Mouse (Mus musculus) inflammation-experienced regulatory T-cells (primary cell): ENCODE measurements around the gene Olfr465-ps1. TPM values are rescaled to one million over a fixed set of nuclear protein-coding genes. Genes with fewer than 3 reads are reported as not detected.

Experiments
- polyA plus RNA-seq, 2 experiments: library from polyadenylated mRNA; unstranded; fragments of 100-300 nt; shearing (Covaris generic); gene quantifications; one replicate each; pipeline ENCODE4 v1.2.1; 2017

Gene Olfr465-ps1
- not detected for polyA plus RNA-seq

DNA sequence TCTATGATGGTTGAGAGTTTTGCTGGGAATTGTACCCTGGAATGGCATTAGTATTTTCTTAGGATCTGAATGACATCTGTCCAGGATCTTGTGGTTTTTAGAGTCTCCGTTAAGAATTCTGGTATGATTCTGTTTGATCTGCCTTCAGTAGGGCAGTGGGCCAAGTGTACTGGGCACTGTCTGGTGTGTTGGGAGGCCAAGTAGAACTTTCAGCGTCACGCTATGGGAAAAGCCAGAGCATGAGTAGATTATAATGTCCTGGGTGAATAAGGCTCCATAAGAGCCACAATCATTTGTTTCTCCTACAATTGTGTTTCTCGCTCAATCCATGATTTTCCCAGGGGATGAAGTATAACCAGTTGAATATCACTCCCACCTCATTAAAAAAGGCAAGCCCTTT is at the start of gene Olfr465-ps1:
Olfr465-ps1 (plus strand) TSS at position 301 of the 400 bp plus-strand sequence.

DNA sequence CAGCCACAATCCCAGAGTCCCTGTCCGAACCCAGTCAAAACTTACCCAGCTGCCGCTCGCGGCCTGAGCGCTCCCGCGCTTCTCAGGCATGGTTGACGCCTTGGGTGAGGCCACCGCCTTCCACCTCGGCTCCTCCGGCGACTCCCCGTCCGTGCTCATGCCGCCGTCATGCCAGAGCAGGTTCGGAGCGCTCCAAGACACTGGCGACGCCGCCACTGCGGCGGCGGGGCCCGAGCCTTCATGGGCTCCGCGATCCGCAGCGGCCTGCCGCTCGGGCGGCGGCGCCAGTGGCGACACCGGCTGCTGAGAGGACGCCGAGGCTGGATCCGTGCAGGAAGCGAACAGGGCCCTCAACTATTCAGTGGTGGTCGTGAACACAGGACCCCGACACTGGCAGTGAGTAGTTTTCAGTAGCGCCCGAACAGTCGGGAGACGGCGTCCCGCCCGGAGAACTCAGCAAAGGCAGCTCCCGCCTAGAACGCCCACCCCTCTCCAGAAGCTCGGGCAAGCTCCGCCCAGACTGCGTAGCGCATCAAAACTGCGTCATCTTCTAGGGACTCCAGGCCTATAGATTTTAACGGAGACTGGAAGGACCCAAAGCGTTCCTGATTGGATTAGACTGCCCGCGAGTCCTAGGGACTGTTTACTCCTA is 25.3 kb upstream of the Olfr465-ps1 start, which contains the start of gene Mfsd14b:
Mfsd14b (minus strand) TSS at position 517 of the 652 bp plus-strand sequence.

DNA sequence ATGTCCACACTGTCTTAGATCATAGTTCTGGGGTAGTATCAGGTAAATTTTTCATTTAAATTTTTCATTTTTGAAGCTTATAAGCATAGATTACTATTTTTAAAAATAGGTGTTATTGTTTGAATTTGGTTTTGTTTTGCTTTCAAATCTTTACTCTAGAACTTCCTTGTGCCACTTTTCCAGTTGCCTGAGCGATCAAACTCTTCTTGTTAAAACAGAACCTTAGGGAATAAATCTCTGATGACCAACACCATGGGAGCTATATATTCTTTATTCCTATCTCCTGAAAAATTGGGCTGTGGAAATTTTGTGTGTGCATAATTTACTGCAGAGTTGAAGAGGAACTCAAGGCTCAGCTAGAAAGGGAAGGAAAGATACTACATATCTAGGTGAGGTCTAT is 12.1 kb downstream of the Olfr465-ps1 start, which contains the start of gene Olfr466:
Olfr466 (plus strand) TSS at position 301 of the 400 bp plus-strand sequence.

Other genes with a start within 250 kb of the Olfr465-ps1 start
- under 1 TPM in 1 of 2 experiments, not detected in 1; 0.40 TPM for gene Cntnap3, start 234.1 kb upstream of the Olfr465-ps1 start, polyA plus RNA-seq
- under 1 TPM; 0.05 to 0.82 TPM for gene Spata31, start 220.7 kb upstream of the Olfr465-ps1 start, polyA plus RNA-seq
- not detected for gene Spata31d1c, start 105.0 kb upstream of the Olfr465-ps1 start, polyA plus RNA-seq
- not detected for gene Prss47, start 85.3 kb upstream of the Olfr465-ps1 start, polyA plus RNA-seq
- gene Mfsd14b, start 25.1 kb upstream of the Olfr465-ps1 start, polyA plus RNA-seq: 10 to 100 TPM; 61.9 to 82.8 TPM
- 1 to 10 TPM in 1 of 2 experiments, under 1 TPM in 1; 0.34 to 1.6 TPM for gene Olfr466, start 12.2 kb downstream of the Olfr465-ps1 start, polyA plus RNA-seq
- not detected for gene Nlrp4f, start 67.9 kb downstream of the Olfr465-ps1 start, polyA plus RNA-seq
- gene Gm10775, start 121.5 kb downstream of the Olfr465-ps1 start, polyA plus RNA-seq: under 1 TPM in 1 of 2 experiments, not detected in 1; 0.32 TPM
- 10 to 100 TPM; 14.1 to 14.9 TPM for gene Zfp369, start 140.7 kb downstream of the Olfr465-ps1 start, polyA plus RNA-seq